Comparison of ENCODE assay signal across 7 mouse cellular contexts in genomic region chr1:89992256-89992655, GRCm38 (mm10). TPM values are rescaled to one million over a fixed set of nuclear protein-coding genes. Genes with fewer than 3 reads are reported as not detected.
DNase-seq lines count a peak whose midpoint lies in the region; ATAC-seq and TF ChIP-seq lines count a peak whose summit lies in the region.

No protein-coding gene starts in this region.

- no peak for TF ChIP-seq POLR2A in lung, adult 2 months (IDR thresholded peaks at IDR 0.05; ENCODE audit: borderline replicate concordance, extremely low read depth, low read depth, low read length)

- no peaks in the 10 kb centered on the region for H3K4me1 ChIP-seq in lung, embryonic 15.5 days
- no peaks in the 10 kb centered on the region for H3K4me1 ChIP-seq in lung, adult 2 months (ENCODE audit: control insufficient read depth, insufficient read depth, low read length)
- peaks cover 5% of the 10 kb centered on the region; the same call in 1 of the 2 replicates for H3K4me1 ChIP-seq in forebrain, embryonic 14.5 days (ENCODE audit: control insufficient read depth, insufficient read depth, low read length)
- H3K4me1 ChIP-seq in limb, embryonic 13.5 days = peaks cover 6% of the 10 kb centered on the region; the same call in 1 of the 2 replicates
- H3K4me1 ChIP-seq in stomach, embryonic 16.5 days (ENCODE audit: control insufficient read depth, insufficient read depth, low read length) = no peaks in the 10 kb centered on the region

- no peak overlapping the region for H3K27ac ChIP-seq in lung, embryonic 15.5 days
- no peak overlapping the region for H3K27ac ChIP-seq in forebrain, embryonic 14.5 days (ENCODE audit: low read depth, low read length)
- H3K27ac ChIP-seq in limb, embryonic 13.5 days = no peak overlapping the region
- H3K27ac ChIP-seq in stomach, embryonic 16.5 days (ENCODE audit: low read length) = no peak overlapping the region

- 2% methylated on average over 25 of the region's 25 CpGs for WGBS in lung, embryonic 15.5 days
- 4% methylated on average over 25 of the region's 25 CpGs for WGBS in lung, adult 2 months
- under 1% methylated on average over 25 of the region's 25 CpGs for WGBS in forebrain, embryonic 14.5 days
- 2% methylated on average over 25 of the region's 25 CpGs for WGBS in limb, embryonic 13.5 days
- WGBS in stomach, embryonic 16.5 days = 2% methylated on average over 25 of the region's 25 CpGs

- H3K4me2 ChIP-seq in lung, embryonic 15.5 days = 0 out of 2 replicates have a peak overlapping the region, but pooled peaks have one; percentile 2
- H3K4me2 ChIP-seq in forebrain, embryonic 14.5 days (ENCODE audit: low read length) = peak overlapping the region; percentile 30
- H3K4me2 ChIP-seq in limb, embryonic 13.5 days (replicated peaks) = peak overlapping the region; percentile 54
- H3K4me2 ChIP-seq in stomach, embryonic 16.5 days (ENCODE audit: low read depth, low read length) = peak overlapping the region; percentile 30

- no peaks in the 10 kb centered on the region for H3K36me3 ChIP-seq in lung, embryonic 15.5 days
- no peaks in the 10 kb centered on the region for H3K36me3 ChIP-seq in forebrain, embryonic 14.5 days (ENCODE audit: control insufficient read depth, insufficient read depth, low read length)
- no peaks in the 10 kb centered on the region for H3K36me3 ChIP-seq in limb, embryonic 13.5 days
- H3K36me3 ChIP-seq in stomach, embryonic 16.5 days (ENCODE audit: control insufficient read depth, insufficient read depth, low read length) = no peaks in the 10 kb centered on the region

- H3K27me3 ChIP-seq in lung, embryonic 15.5 days = peaks cover 78% of the 10 kb centered on the region
- H3K27me3 ChIP-seq in forebrain, embryonic 14.5 days (replicated peaks; ENCODE audit: control insufficient read depth, insufficient read depth, low read length) = peaks cover 43% of the 10 kb centered on the region
- peaks cover 69% of the 10 kb centered on the region for H3K27me3 ChIP-seq in limb, embryonic 13.5 days
- peaks cover 39% of the 10 kb centered on the region for H3K27me3 ChIP-seq in stomach, embryonic 16.5 days (ENCODE audit: control insufficient read depth, insufficient read depth, low read length)

- no peak for DNase-seq in lung, adult 2 months
- no peak for DNase-seq in forebrain, embryonic 14.5 days (ENCODE audit: low spot score)
- no peak for DNase-seq in frontal cortex, postnatal 10 days (ENCODE audit: low spot score in 2 of 2)
- DNase-seq in right cerebral cortex, postnatal 25 days = no peak

- H3K4me3 ChIP-seq in lung, embryonic 15.5 days = no peak overlapping the region
- no peak overlapping the region for H3K4me3 ChIP-seq in lung, adult 2 months (replicated peaks; ENCODE audit: extremely low read depth, low read depth, low read length)
- H3K4me3 ChIP-seq in forebrain, embryonic 14.5 days (ENCODE audit: low read depth, low read length) = 0 out of 2 replicates have a peak overlapping the region, but pooled peaks have one; percentile 1
- peak overlapping the region; percentile 23 for H3K4me3 ChIP-seq in limb, embryonic 13.5 days
- peak overlapping the region; percentile 25 for H3K4me3 ChIP-seq in stomach, embryonic 16.5 days (replicated peaks; ENCODE audit: low read length)

- TF ChIP-seq CTCF in lung, adult 2 months (IDR thresholded peaks at IDR 0.05; ENCODE audit: insufficient read depth, low read length) = no peak

- ATAC-seq in lung, embryonic 15.5 days (ENCODE audit: borderline replicate concordance, extremely low read depth, low FRiP score, low TSS enrichment) = no peak
- ATAC-seq in forebrain, embryonic 14.5 days = no peak
- ATAC-seq in limb, embryonic 13.5 days (ENCODE audit: low FRiP score, low read depth) = no peak
- ATAC-seq in stomach, embryonic 16.5 days (ENCODE audit: insufficient read depth, low FRiP score) = no peak

- no peak overlapping the region for H3K9ac ChIP-seq in lung, embryonic 15.5 days
- 0 out of 2 replicates have a peak overlapping the region, but pooled peaks have one; percentile 32 for H3K9ac ChIP-seq in forebrain, embryonic 14.5 days (ENCODE audit: low read length)
- H3K9ac ChIP-seq in limb, embryonic 13.5 days = 0 out of 2 replicates have a peak overlapping the region, but pooled peaks have one; percentile 1
- H3K9ac ChIP-seq in stomach, embryonic 16.5 days (ENCODE audit: low read length) = peak overlapping the region; percentile 11; the same call in 1 of the 2 replicates

- H3K9me3 ChIP-seq in lung, embryonic 15.5 days = no peaks in the 10 kb centered on the region
- H3K9me3 ChIP-seq in forebrain, embryonic 14.5 days (replicated peaks; ENCODE audit: control insufficient read depth, low read length) = no peaks in the 10 kb centered on the region
- no peaks in the 10 kb centered on the region for H3K9me3 ChIP-seq in limb, embryonic 13.5 days
- no peaks in the 10 kb centered on the region for H3K9me3 ChIP-seq in stomach, embryonic 16.5 days (replicated peaks; ENCODE audit: control insufficient read depth, low read length)

RNA-seq across cellular contexts. Expression of gene Asb18, which starts 22.2 kb away (rescaled TPM):
- polyA plus RNA-seq in lung, embryonic 15.5 days (2015; fragmentation: Nextera tagmentation; extraction: Ambion mirVana) = 0.04 and 0.08 TPM in 2 replicates
- 0.25 and 1.4 TPM in 2 replicates for polyA plus RNA-seq in lung, adult 2 months (2012; rRNA removed)
- 0.05 TPM in 1 of 2 replicates, not detected in the other for polyA plus RNA-seq in forebrain, embryonic 14.5 days (2014; fragmentation: Nextera tagmentation; extraction: Ambion mirVana)
- 0.10 and 0.13 TPM in 2 replicates for polyA plus RNA-seq in limb, embryonic 13.5 days (2015; fragmentation: Nextera tagmentation; extraction: Ambion mirVana)
- 0.06 TPM in 1 of 2 replicates, not detected in the other for polyA plus RNA-seq in stomach, embryonic 16.5 days (2015; fragmentation: Nextera tagmentation; extraction: Ambion mirVana)

Comparison
In these comparisons a context has a peak if more than half of its experiments do, and no peak if none do; other contexts are left out.
1. H3K4me2 ChIP-seq: peak in every context shown above with its lines; median percentile 54 in limb, embryonic 13.5 days; 30 in forebrain, embryonic 14.5 days; 30 in stomach, embryonic 16.5 days; 2 in lung, embryonic 15.5 days.
2. H3K4me3 ChIP-seq: peak in forebrain, embryonic 14.5 days (single experiment), limb, embryonic 13.5 days (single experiment) and stomach, embryonic 16.5 days (single experiment); none in lung, embryonic 15.5 days (single experiment) and lung, adult 2 months (single experiment).